Mouse (Mus musculus) neural tube, embryonic 14.5 days (tissue): ENCODE results near the gene 1700013G24Rik. TPM values are rescaled to one million over a fixed set of nuclear protein-coding genes. Genes with fewer than 3 reads are reported as not detected.
"Not testable (repeated sequence)": the region's sequence is repeated elsewhere in the genome, so short reads cannot be mapped to it uniquely, and the experiment has no call there.

Experiments used
- ATAC-seq: fragments of 200-750 bp; cut with Nextera tagmentation; 2 replicates; pipeline ENCODE4 v1.8.0; 2017; ENCODE audit warnings: low read depth, mild to moderate bottlenecking, moderate TSS enrichment, moderate library complexity
- H3K27ac ChIP-seq: fragments of 300-500 bp; sonication (generic); 2 replicates; pipeline ENCODE4 v1.5.1; 2014; ENCODE audit warnings: low read depth, mild to moderate bottlenecking, control low read depth, low read length, moderate library complexity, mixed read lengths
- H3K27me3 ChIP-seq: fragments of 300-500 bp; sonication (generic); 2 replicates; pipeline ENCODE4 v1.6.1; 2014; ENCODE audit warnings: low read length; ENCODE audit not compliant: control insufficient read depth, insufficient read depth
- H3K36me3 ChIP-seq: fragments of 300-500 bp; sonication (generic); 2 replicates; pipeline ENCODE4 v1.6.1; 2014; ENCODE audit warnings: low read length, mixed read lengths; ENCODE audit not compliant: control insufficient read depth, insufficient read depth
- H3K4me1 ChIP-seq: fragments of 300-500 bp; sonication (generic); 2 replicates; pipeline ENCODE4 v1.6.1; 2014; ENCODE audit warnings: low read length; ENCODE audit not compliant: control insufficient read depth, insufficient read depth
- H3K4me2 ChIP-seq: fragments of 300-500 bp; sonication (generic); 2 replicates; pipeline ENCODE4 v1.6.1; 2014; ENCODE audit warnings: mild to moderate bottlenecking, low read depth, low read length, control low read depth
- H3K4me3 ChIP-seq: fragments of 300-500 bp; sonication (generic); 2 replicates; pipeline ENCODE4 v1.5.1; 2014; ENCODE audit warnings: low read depth, low read length, control low read depth, mixed read lengths
- H3K9ac ChIP-seq: fragments of 300-500 bp; sonication (generic); replicated peaks from 2 replicates; pipeline ENCODE4 v1.6.1; 2014; ENCODE audit warnings: low read depth, mild to moderate bottlenecking, control low read depth, low read length, mixed read lengths
- H3K9me3 ChIP-seq: fragments of 300-500 bp; sonication (generic); 2 replicates; pipeline ENCODE4 v1.6.1; 2016; ENCODE audit warnings: low read length; ENCODE audit not compliant: control insufficient read depth
- WGBS: fragments of 180-500 bp; shearing (Covaris S2); extraction: QIAGEN DNeasy Blood & Tissue Kit; methylation state at CpG from one replicate; pipeline ENCODE4 v1.1.7; 2014; 5-methylcytosine and 5-hydroxymethylcytosine counted together
- polyA plus RNA-seq: library from polyadenylated mRNA; unstranded; fragments of >200 nt; fragmentation: Nextera tagmentation; extraction: Ambion mirVana; gene quantifications from 2 replicates; pipeline ENCODE4 v1.2.1, GENCODE M21; 2014

1700013G24Rik gene
- polyA plus RNA-seq = not detected in 2 replicates

- H3K9ac ChIP-seq = no peak within 1 kb of the TSS
- no peaks in the 10 kb centered on the region for H3K27me3 ChIP-seq
- no peak within 1 kb of the TSS for H3K4me3 ChIP-seq
- no peaks in the 10 kb centered on the region for H3K9me3 ChIP-seq
- H3K27ac ChIP-seq = no peak within 1 kb of the TSS
- WGBS = 83% methylated on average over 8 of the region's 8 CpGs
- ATAC-seq = no peak
- peaks cover under 1% of the 10 kb centered on the region; the same call in 1 of the 2 replicates for H3K4me1 ChIP-seq
- H3K4me2 ChIP-seq = no peak within 1 kb of the TSS
- H3K36me3 ChIP-seq = no peaks in the 10 kb centered on the region
Observed at GRCm38 (mm10) chr4:137453234-137453767, at the start of gene 1700013G24Rik. 1700013G24Rik (plus strand) TSS chr4:137453284.

GRCm38 (mm10) chr4:137405571-137405970 is 47.5 kb upstream of the 1700013G24Rik start:
- Histone ChIP-seq H3K27me3 (no peaks in the 10 kb centered on the region), H3K4me1 (no peaks in the 10 kb centered on the region), H3K27ac (no peak overlapping the region), H3K9ac (no peak overlapping the region), H3K36me3 (no peaks in the 10 kb centered on the region), H3K4me3 (no peak overlapping the region), H3K9me3 (no peaks in the 10 kb centered on the region), H3K4me2 (no peak overlapping the region)
- WGBS = 97% methylated on average over 3 of the region's 3 CpGs
- no peak for ATAC-seq

GRCm38 (mm10) chr4:137409691-137410090 is 43.4 kb upstream of the 1700013G24Rik start, which contains the start of gene Cela3a:
Cela3a (minus strand) TSS chr4:137409791.
- no peak within 1 kb of the TSS for H3K9ac ChIP-seq
- WGBS = 98% methylated on average over 5 of the region's 5 CpGs
- no peaks in the 10 kb centered on the region for H3K27me3 ChIP-seq
- no peak within 1 kb of the TSS for H3K4me2 ChIP-seq
- no peaks in the 10 kb centered on the region for H3K36me3 ChIP-seq
- ATAC-seq = no peak
- H3K4me3 ChIP-seq = no peak within 1 kb of the TSS
- H3K27ac ChIP-seq = no peak within 1 kb of the TSS
- H3K9me3 ChIP-seq = no peaks in the 10 kb centered on the region
- no peaks in the 10 kb centered on the region for H3K4me1 ChIP-seq

- not testable (repeated sequence) for ATAC-seq, H3K4me1 ChIP-seq, H3K27me3 ChIP-seq, H3K4me3 ChIP-seq, H3K4me2 ChIP-seq, H3K9me3 ChIP-seq, H3K9ac ChIP-seq, H3K27ac ChIP-seq, H3K36me3 ChIP-seq
- 88% methylated on average over 7 of the region's 7 CpGs for WGBS
Observed at GRCm38 (mm10) chr4:137412185-137412709, 40.8 kb upstream of the 1700013G24Rik start.

- WGBS = 61% methylated on average over 1 of the region's 1 CpGs
Observed at GRCm38 (mm10) chr4:137414936-137415335, 38.1 kb upstream of the 1700013G24Rik start.

GRCm38 (mm10) chr4:137417712-137418564 is 35.1 kb upstream of the 1700013G24Rik start:
- H3K36me3 ChIP-seq = no peaks in the 10 kb centered on the region
- 79% methylated on average over 11 of the region's 11 CpGs for WGBS
- H3K4me1 ChIP-seq = no peaks in the 10 kb centered on the region
- H3K9ac ChIP-seq = no peak overlapping the region
- ATAC-seq = no peak
- H3K4me2 ChIP-seq = no peak overlapping the region
- H3K4me3 ChIP-seq = no peak overlapping the region
- H3K9me3 ChIP-seq = no peaks in the 10 kb centered on the region
- H3K27me3 ChIP-seq = no peaks in the 10 kb centered on the region
- no peak overlapping the region for H3K27ac ChIP-seq

More at GRCm38 (mm10) chr4:137414936-137415335, 38.1 kb upstream of the 1700013G24Rik start:
- Histone ChIP-seq H3K9me3 (no peaks in the 10 kb centered on the region), H3K27ac (no peak overlapping the region), H3K4me2 (no peak overlapping the region), H3K27me3 (no peaks in the 10 kb centered on the region), H3K36me3 (no peaks in the 10 kb centered on the region), H3K4me3 (no peak overlapping the region), H3K4me1 (no peaks in the 10 kb centered on the region), H3K9ac (no peak overlapping the region)
- ATAC-seq = no peak

GRCm38 (mm10) chr4:137430502-137430901 is 22.6 kb upstream of the 1700013G24Rik start, which contains the start of gene Cela3b:
Cela3b (minus strand) TSS chr4:137430540.
- no peaks in the 10 kb centered on the region for H3K27me3 ChIP-seq
- H3K36me3 ChIP-seq = no peaks in the 10 kb centered on the region
- no peaks in the 10 kb centered on the region for H3K9me3 ChIP-seq
- H3K4me2 ChIP-seq = no peak within 1 kb of the TSS
- no peak within 1 kb of the TSS for H3K27ac ChIP-seq
- WGBS = 98% methylated on average over 4 of the region's 4 CpGs
- no peak for ATAC-seq
- H3K9ac ChIP-seq = no peak within 1 kb of the TSS
- H3K4me1 ChIP-seq = no peaks in the 10 kb centered on the region
- H3K4me3 ChIP-seq = no peak within 1 kb of the TSS

GRCm38 (mm10) chr4:137432700-137433550 is 20.2 kb upstream of the 1700013G24Rik start:
- not testable (repeated sequence) for H3K9me3 ChIP-seq, H3K9ac ChIP-seq, H3K27ac ChIP-seq, H3K36me3 ChIP-seq, H3K4me2 ChIP-seq, H3K4me1 ChIP-seq, ATAC-seq, H3K4me3 ChIP-seq, H3K27me3 ChIP-seq
- 81% methylated on average over 10 of the region's 10 CpGs for WGBS
